In genomic region chr11:97839441-97840134, GRCm38 (mm10) we compare ENCODE assay signal across 9 mouse cellular contexts. TPM values are rescaled to one million over a fixed set of nuclear protein-coding genes. Genes with fewer than 3 reads are reported as not detected.
DNase-seq lines count a peak whose midpoint lies in the region; ATAC-seq lines count a peak whose summit lies in the region.
"Had no signal": no experiment of that assay in that cellular context is flagged by ENCODE, and none has a peak within 500 bp of the region (broad histone marks: within the 10 kb centered on the region; RNA-seq: fewer than 3 reads in every experiment).

No protein-coding gene starts in this region.

- peak overlapping the region; percentile 67; the same call in 1 of the 2 replicates for H3K4me2 ChIP-seq in forebrain, embryonic 13.5 days
- H3K4me2 ChIP-seq in forebrain, embryonic 14.5 days (ENCODE audit: low read length), result no peak overlapping the region
- H3K4me2 ChIP-seq in neural tube, embryonic 13.5 days, result no peak overlapping the region

- H3K9ac ChIP-seq in forebrain, embryonic 13.5 days, result no peak overlapping the region
- no peak overlapping the region for H3K9ac ChIP-seq in forebrain, embryonic 14.5 days (ENCODE audit: low read length)
- H3K9ac ChIP-seq in neural tube, embryonic 13.5 days, result peak overlapping the region; percentile 50; the same call in 1 of the 2 replicates

- no peak overlapping the region for H3K4me3 ChIP-seq in forebrain, embryonic 13.5 days
- H3K4me3 ChIP-seq in forebrain, embryonic 14.5 days (ENCODE audit: low read depth, low read length), result no peak overlapping the region
- H3K4me3 ChIP-seq in neural tube, embryonic 13.5 days, result peak overlapping the region; percentile 61; the same call in 1 of the 2 replicates
- no peak overlapping the region; the same call in 1 of the 2 replicates for H3K4me3 ChIP-seq in limb, embryonic 10.5 days

- H3K27me3 ChIP-seq in forebrain, embryonic 13.5 days, result no peaks in the 10 kb centered on the region
- H3K27me3 ChIP-seq in forebrain, embryonic 14.5 days (replicated peaks; ENCODE audit: control insufficient read depth, insufficient read depth, low read length), result no peaks in the 10 kb centered on the region
- no peaks in the 10 kb centered on the region for H3K27me3 ChIP-seq in neural tube, embryonic 13.5 days
- H3K27me3 ChIP-seq in limb, embryonic 10.5 days (ENCODE audit: low read depth, poor library complexity, severe bottlenecking), result no peaks in the 10 kb centered on the region

- no peaks in the 10 kb centered on the region for H3K9me3 ChIP-seq in forebrain, embryonic 13.5 days (replicated peaks)
- no peaks in the 10 kb centered on the region for H3K9me3 ChIP-seq in forebrain, embryonic 14.5 days (replicated peaks; ENCODE audit: control insufficient read depth, low read length)
- H3K9me3 ChIP-seq in neural tube, embryonic 13.5 days, result no peaks in the 10 kb centered on the region
- no peaks in the 10 kb centered on the region for H3K9me3 ChIP-seq in limb, embryonic 10.5 days (replicated peaks)

- H3K4me1 ChIP-seq in forebrain, embryonic 13.5 days, result peaks cover 16% of the 10 kb centered on the region
- peaks cover 9% of the 10 kb centered on the region; the same call in 1 of the 2 replicates for H3K4me1 ChIP-seq in forebrain, embryonic 14.5 days (ENCODE audit: control insufficient read depth, insufficient read depth, low read length)
- H3K4me1 ChIP-seq in neural tube, embryonic 13.5 days (replicated peaks), result peaks cover 17% of the 10 kb centered on the region
- H3K4me1 ChIP-seq in limb, embryonic 10.5 days, result peaks cover 30% of the 10 kb centered on the region

- no peak for DNase-seq in forebrain, embryonic 14.5 days (ENCODE audit: low spot score)
- DNase-seq in neural tube, embryonic 10.5 days (ENCODE audit: extremely low spot score, low spot score), result no peak
- peak; percentile 47 for DNase-seq in limb, embryonic 10.5 days (ENCODE audit: low spot score)
- DNase-seq in frontal cortex, postnatal 10 days (ENCODE audit: low spot score in 2 of 2), result no peak
- DNase-seq in frontal cortex, postnatal 36 days (ENCODE audit: low spot score in 2 of 2), result no peak
- DNase-seq: spleen, adult 18-20 months had no signal

- H3K27ac ChIP-seq in forebrain, embryonic 13.5 days, result no peak overlapping the region
- H3K27ac ChIP-seq in forebrain, embryonic 14.5 days (ENCODE audit: low read depth, low read length), result no peak overlapping the region
- H3K27ac ChIP-seq in neural tube, embryonic 13.5 days (replicated peaks), result peak overlapping the region; percentile 97
- peak overlapping the region; percentile 67 for H3K27ac ChIP-seq in limb, embryonic 10.5 days

- H3K36me3 ChIP-seq in forebrain, embryonic 13.5 days (ENCODE audit: poor library complexity, severe bottlenecking), result peaks cover 38% of the 10 kb centered on the region
- H3K36me3 ChIP-seq in forebrain, embryonic 14.5 days (ENCODE audit: control insufficient read depth, insufficient read depth, low read length), result peaks cover 36% of the 10 kb centered on the region
- peaks cover 37% of the 10 kb centered on the region for H3K36me3 ChIP-seq in neural tube, embryonic 13.5 days
- peaks cover 47% of the 10 kb centered on the region for H3K36me3 ChIP-seq in limb, embryonic 10.5 days

- 61% methylated on average over 11 of the region's 11 CpGs for WGBS in forebrain, embryonic 13.5 days
- WGBS in forebrain, embryonic 14.5 days, result 63% methylated on average over 11 of the region's 11 CpGs
- WGBS in neural tube, embryonic 13.5 days, result 60% methylated on average over 11 of the region's 11 CpGs
- WGBS in limb, embryonic 10.5 days, result 57% methylated on average over 11 of the region's 11 CpGs

- no peak for ATAC-seq in forebrain, embryonic 13.5 days
- ATAC-seq in forebrain, embryonic 14.5 days, result no peak
- ATAC-seq in neural tube, embryonic 13.5 days (ENCODE audit: low read depth), result no peak
- ATAC-seq in megakaryocyte-erythroid progenitor cell, adult 5-6 weeks (replicated peaks; ENCODE audit: low FRiP score, low TSS enrichment, poor library complexity, severe bottlenecking), result no peak

RNA-seq across cellular contexts. Expression of gene B230217C12Rik, which starts 1.0 kb away (rescaled TPM):
- polyA plus RNA-seq in forebrain, embryonic 13.5 days (2015; fragmentation: Nextera tagmentation; extraction: Ambion mirVana), result 17.4 and 18.7 TPM in 2 replicates
- 20.3 and 21.5 TPM in 2 replicates for polyA plus RNA-seq in forebrain, embryonic 14.5 days (2014; fragmentation: Nextera tagmentation; extraction: Ambion mirVana)
- 31.0 and 32.3 TPM in 2 replicates for polyA plus RNA-seq in neural tube, embryonic 13.5 days (2015; fragmentation: Nextera tagmentation; extraction: Ambion mirVana)
- 10.9 and 14.0 TPM in 2 replicates for polyA plus RNA-seq in limb, embryonic 10.5 days (2016; fragmentation: Nextera tagmentation; extraction: Ambion mirVana)
- 0.45 and 1.7 TPM in 2 replicates for total RNA-seq in megakaryocyte-erythroid progenitor cell, adult 5-6 weeks (2014; fragmentation: Nextera tagmentation)
- total RNA-seq in megakaryocyte-erythroid progenitor cell, adult 5-6 weeks (2017), result 0.91 TPM in 1 of 2 replicates, not detected in the other

RNA-seq across cellular contexts. Expression of gene Lasp1, which starts 40.8 kb away (rescaled TPM):
- 95.3 and 109 TPM in 2 replicates for polyA plus RNA-seq in forebrain, embryonic 13.5 days (2015; fragmentation: Nextera tagmentation; extraction: Ambion mirVana)
- polyA plus RNA-seq in forebrain, embryonic 14.5 days (2014; fragmentation: Nextera tagmentation; extraction: Ambion mirVana), result 77.6 and 94.6 TPM in 2 replicates
- polyA plus RNA-seq in neural tube, embryonic 13.5 days (2015; fragmentation: Nextera tagmentation; extraction: Ambion mirVana), result 114 and 123 TPM in 2 replicates
- 90.0 and 110 TPM in 2 replicates for polyA plus RNA-seq in limb, embryonic 10.5 days (2016; fragmentation: Nextera tagmentation; extraction: Ambion mirVana)
- total RNA-seq in megakaryocyte-erythroid progenitor cell, adult 5-6 weeks (2014; fragmentation: Nextera tagmentation), result 15.7 and 20.4 TPM in 2 replicates
- total RNA-seq in megakaryocyte-erythroid progenitor cell, adult 5-6 weeks (2017), result 56.3 and 63.5 TPM in 2 replicates

RNA-seq across cellular contexts. Expression of gene Fbxo47, which starts 44.4 kb away (rescaled TPM):
- 0.78 and 1.4 TPM in 2 replicates for polyA plus RNA-seq in forebrain, embryonic 13.5 days (2015; fragmentation: Nextera tagmentation; extraction: Ambion mirVana)
- 0.40 and 0.65 TPM in 2 replicates for polyA plus RNA-seq in forebrain, embryonic 14.5 days (2014; fragmentation: Nextera tagmentation; extraction: Ambion mirVana)
- 0.52 and 0.53 TPM in 2 replicates for polyA plus RNA-seq in neural tube, embryonic 13.5 days (2015; fragmentation: Nextera tagmentation; extraction: Ambion mirVana)
- 0.50 and 0.60 TPM in 2 replicates for polyA plus RNA-seq in limb, embryonic 10.5 days (2016; fragmentation: Nextera tagmentation; extraction: Ambion mirVana)
- 0.54 and 3.2 TPM in 2 replicates for total RNA-seq in megakaryocyte-erythroid progenitor cell, adult 5-6 weeks (2014; fragmentation: Nextera tagmentation)
- 0.53 and 0.56 TPM in 2 replicates for total RNA-seq in megakaryocyte-erythroid progenitor cell, adult 5-6 weeks (2017)

RNA-seq across cellular contexts. Expression of gene Rpl23, which starts 57.4 kb away (rescaled TPM):
- 386 and 461 TPM in 2 replicates for polyA plus RNA-seq in forebrain, embryonic 13.5 days (2015; fragmentation: Nextera tagmentation; extraction: Ambion mirVana)
- 348 and 451 TPM in 2 replicates for polyA plus RNA-seq in forebrain, embryonic 14.5 days (2014; fragmentation: Nextera tagmentation; extraction: Ambion mirVana)
- 351 and 415 TPM in 2 replicates for polyA plus RNA-seq in neural tube, embryonic 13.5 days (2015; fragmentation: Nextera tagmentation; extraction: Ambion mirVana)
- 449 and 506 TPM in 2 replicates for polyA plus RNA-seq in limb, embryonic 10.5 days (2016; fragmentation: Nextera tagmentation; extraction: Ambion mirVana)
- 2,091 and 2,156 TPM in 2 replicates for total RNA-seq in megakaryocyte-erythroid progenitor cell, adult 5-6 weeks (2014; fragmentation: Nextera tagmentation)
- 1,518 and 2,802 TPM in 2 replicates for total RNA-seq in megakaryocyte-erythroid progenitor cell, adult 5-6 weeks (2017)

Comparison
In these comparisons a context has a peak if more than half of its experiments do, and no peak if none do; other contexts are left out.
1. H3K27ac ChIP-seq: peak in neural tube, embryonic 13.5 days (single experiment) and limb, embryonic 10.5 days (single experiment); none in forebrain, embryonic 13.5 days (single experiment) and forebrain, embryonic 14.5 days (single experiment).